Mouse (Mus musculus) mouse embryonic stem cell (cell line): ENCODE results near the gene Fstl5.
"Not testable (repeated sequence)": the region's sequence is repeated elsewhere in the genome, so short reads cannot be mapped to it uniquely, and the experiment has no call there.

Experiments used
- in situ Hi-C, 2 experiments: fragments of 300-500 bp; cut with MboI; formaldehyde crosslinking; loops; 1 replicate in 1 of 2; 3 replicates in 1 of 2; pipeline ENCODE4 v1.14.3; 2019 to 2020; ENCODE audit warnings: low sequenced_read_pairs in 2 of 2, low pct_unique_long_range_greater_than_20kb in 1 of 2, mixed read lengths in 1 of 2; ENCODE audit not compliant: unreplicated experiment in 1 of 2

The Fstl5 gene

DNA sequence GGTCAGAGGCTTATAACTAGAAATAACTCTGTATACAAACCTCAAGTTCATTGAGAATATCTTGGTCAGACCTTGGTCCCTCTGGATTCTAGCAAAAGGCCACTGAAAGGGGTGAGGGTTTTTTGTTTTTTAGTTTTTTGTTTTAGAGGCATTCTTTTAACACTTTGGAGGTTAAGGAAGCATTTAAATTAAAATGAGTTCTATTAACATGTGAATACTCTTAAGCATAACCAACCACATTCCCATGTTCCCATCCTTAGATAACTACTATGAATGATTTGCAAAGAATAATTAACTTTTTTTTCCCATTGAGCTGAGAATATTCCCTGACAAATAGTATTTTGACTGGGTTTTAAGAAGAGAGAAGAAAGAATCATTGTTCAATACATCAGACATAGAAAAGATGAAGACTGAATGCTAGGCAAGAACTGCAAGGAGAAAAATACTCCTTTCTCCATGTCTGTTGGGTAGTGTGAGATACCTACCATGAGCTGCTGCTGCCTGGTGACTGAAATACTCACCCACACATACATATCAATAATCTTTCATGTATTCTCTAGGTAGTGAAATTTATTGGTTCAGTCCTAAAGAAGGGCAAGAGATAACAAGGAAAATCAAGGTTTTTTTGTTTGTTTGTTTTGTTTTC is 393.3 kb downstream of the Fstl5 start:
- in situ Hi-C loops, result no loop called here

DNA sequence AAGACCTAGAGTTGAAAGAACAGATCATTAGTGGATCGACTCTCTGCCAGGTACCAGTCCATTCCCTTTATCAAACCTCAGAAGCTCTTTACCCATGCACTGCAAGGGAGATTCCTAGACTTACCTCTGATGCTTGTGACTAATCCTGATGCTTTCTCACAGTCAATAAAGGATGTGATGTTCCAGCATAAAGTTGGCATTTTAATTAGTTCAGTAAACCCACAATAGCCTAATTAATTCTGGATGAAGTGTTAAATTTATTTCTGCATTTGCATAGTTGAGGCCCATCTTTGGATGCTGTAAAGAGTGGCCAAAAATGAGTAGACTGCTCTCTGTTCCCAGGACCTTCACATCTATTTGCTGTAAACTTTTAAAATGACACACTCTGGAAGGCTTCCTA is 394.1 kb downstream of the Fstl5 start:
- in situ Hi-C loops, result no loop called here

DNA sequence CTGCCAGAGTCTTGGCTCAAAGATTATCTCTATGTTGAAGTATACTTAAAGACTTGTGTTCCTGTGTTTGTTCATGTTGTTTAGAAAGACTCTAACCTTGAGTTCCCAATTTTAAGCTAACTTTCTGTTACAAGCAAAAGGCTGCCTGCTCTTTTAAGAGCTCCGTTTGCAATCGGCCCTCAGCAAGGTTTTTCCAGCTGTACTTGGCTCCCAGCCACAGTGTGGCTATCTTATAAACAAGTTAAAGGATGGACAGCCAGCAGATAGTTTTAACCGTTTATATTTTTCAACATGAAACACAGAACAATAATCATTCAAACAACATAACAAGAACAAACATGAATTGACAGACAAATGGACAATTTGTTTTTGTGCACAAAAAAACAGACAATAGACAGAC is 433.8 kb downstream of the Fstl5 start:
- in situ Hi-C loops, result not testable (repeated sequence)

DNA sequence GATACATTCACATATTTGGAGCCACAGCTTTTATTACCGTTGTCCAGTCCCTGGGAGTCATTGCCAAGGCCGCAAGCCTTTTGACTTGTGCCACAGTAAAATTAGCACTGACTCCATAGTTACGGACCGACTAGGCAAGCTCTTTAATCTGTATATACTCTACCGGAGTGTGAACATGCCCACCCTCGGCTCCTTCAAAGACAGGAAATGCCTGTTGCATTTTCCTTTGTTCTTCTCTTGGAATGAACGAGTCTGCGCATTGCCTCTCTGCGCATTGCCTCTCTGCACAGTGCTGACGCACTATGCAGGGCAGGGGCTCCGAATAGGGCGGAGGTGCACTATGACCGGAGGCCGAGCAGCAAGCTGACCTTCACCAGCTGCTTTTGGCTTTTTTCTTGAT is 434.7 kb downstream of the Fstl5 start:
- in situ Hi-C loops, result no loop called here

DNA sequence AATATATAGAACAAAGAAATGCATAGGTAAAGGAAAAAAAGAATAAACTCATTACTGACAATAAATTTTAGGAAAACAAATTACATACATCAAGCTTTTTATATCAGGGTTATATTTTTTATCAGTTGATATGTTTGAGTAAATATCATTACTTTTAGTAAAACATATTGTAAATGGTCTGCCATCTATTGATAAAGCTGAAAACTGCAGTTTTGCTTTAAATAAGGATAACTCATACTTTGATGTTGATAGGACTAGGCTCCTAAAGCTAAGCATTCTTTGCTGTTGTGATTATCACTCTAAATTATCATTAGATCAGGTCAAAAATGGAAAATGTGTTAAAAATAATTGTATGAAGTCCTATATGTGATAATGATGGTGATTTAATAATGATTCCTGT is 493.3 kb downstream of the Fstl5 start:
- in situ Hi-C loops, result no loop called here

DNA sequence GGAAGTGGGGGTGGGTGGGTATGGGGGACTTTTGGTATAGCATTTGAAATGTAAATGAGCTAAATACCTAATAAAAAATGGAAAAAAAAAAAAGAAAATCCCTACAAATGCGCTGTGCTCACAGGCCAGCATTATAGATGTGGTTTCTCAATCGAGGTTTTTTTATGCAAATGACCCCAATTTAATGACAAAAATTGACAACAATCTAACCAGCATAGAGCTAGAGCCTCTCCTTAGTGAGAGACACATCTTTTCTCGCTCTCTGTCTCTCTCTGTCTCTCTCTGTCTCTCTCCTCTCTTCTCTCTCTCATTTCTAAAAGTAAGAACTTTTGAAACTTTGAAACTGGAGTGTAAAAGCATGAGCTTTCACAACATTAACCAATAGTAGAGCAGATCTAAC is 498.4 kb downstream of the Fstl5 start:
- in situ Hi-C loops, result no loop called here

DNA sequence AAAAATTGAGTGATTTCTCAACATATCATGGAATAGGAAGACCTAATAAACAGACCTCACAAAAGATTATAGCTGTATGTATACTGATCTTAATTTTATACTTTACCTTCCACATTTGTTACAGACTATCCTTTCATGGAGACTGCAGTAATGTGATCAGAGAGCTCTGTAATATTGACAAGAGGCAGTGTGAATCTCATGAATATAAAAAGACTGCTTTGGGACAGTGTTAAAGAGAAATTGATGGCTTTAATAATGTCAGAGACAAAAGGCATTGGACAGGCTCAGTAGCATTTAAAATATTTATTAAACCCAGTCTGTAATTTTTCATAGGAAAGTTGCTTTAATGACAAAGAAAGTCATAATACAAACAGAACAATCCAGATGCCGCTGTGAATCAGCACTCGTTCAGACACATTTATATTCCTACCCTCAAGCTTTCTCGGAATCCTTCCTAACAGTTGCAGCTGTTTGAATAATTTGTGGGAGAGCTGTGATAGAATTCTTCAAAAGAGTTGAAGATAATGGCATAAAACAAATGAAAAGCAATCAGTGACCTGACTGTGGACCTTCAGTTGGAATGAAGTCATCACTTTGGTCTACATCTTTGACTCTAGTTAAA is 499.0 kb downstream of the Fstl5 start:
- in situ Hi-C loops, result no loop called here

DNA sequence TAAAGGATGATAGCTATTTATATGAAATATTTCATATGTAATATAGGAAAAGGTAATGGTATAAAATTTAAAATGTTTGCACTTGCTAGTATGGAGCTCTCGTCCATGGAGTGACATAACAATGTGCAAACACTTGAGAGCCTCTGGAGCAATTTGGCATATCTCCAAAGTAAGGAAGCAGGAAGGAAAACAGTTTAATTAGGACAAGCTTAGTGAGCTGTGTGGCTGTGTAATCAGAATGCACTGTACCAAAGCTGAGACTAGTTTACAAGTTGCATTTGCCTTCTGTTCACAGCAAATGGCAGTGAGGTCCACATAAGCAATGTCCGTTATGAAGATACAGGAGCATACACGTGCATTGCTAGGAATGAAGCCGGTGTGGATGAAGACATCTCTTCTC is 519.1 kb downstream of the Fstl5 start:
- in situ Hi-C loops, result no loop called here

DNA sequence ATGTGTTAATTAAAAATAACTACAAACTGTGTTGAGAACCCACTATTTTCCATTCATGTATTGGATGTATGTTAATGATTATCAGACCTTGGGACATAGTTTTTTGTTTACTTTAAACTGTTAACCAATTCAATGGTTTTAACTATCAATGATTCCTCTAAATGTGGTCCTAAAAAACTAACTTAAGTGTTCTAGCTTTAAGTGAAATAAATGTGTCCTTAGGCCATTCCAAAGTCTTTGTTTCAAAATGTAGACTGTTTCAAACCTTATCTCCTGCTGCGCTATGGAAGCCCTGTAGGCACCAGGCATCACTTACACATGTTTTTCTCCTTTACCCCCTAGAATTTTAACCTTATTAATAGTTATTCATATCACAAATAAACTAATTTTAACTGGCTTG is 546.0 kb downstream of the Fstl5 start:
- in situ Hi-C loops, result no loop called here

DNA sequence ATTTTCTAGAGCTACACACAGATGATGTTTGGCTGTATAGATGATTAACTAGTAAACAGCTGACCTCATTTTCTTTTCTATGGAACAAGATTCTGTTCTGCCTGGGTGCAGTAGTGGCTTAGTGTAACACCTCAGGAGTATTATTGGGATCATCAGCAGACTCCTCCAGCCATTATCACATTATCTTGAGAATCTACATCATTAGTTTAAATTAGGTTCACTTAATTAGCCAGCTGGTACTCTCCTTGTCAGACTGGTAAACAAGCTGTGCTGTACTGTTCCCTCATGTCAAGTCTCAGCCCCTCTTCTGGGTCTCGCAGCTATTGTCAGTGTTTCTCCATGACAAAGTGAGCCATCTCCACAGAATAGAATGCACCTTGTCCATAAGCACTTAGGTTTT is 580.2 kb downstream of the Fstl5 start:
- in situ Hi-C loops, result no loop called here

DNA sequence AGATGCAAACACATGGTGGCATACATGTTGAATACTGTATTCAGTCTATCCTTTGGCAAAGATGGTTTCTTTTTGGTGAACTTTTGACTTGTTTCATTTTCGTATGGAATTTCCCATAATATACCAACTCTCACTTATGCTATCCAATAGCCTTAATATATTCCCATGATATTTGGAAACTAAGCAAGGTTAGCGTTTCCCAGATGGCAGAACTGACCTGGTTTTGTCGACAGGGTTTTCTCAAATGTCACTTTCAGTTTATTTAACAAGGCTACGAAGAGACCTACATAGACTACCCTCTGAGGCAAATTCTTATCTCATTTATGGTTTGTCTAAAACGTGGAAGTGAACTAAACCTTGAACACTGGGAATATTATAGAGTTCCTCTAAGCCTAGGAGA is 596.8 kb downstream of the Fstl5 start:
- in situ Hi-C loops, result no loop called here

DNA sequence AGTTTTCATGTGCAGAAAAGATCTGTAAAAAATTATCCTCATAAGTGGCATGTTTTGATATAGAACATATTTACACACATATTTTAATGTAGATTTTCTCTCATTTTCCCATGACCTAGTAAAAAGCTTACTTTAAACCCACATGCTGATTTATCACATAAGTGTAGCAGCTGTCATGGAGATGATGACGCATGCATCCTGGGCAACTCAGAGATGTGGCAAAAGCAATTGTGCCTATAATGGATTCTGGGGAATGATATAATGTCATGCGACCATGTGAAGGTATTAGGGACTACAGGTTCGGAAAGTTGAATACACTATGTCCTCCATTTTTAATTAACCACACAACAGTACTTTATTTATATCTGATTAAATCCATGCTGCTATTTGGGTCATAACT is 601.9 kb downstream of the Fstl5 start:
- in situ Hi-C loops, result no loop called here

DNA sequence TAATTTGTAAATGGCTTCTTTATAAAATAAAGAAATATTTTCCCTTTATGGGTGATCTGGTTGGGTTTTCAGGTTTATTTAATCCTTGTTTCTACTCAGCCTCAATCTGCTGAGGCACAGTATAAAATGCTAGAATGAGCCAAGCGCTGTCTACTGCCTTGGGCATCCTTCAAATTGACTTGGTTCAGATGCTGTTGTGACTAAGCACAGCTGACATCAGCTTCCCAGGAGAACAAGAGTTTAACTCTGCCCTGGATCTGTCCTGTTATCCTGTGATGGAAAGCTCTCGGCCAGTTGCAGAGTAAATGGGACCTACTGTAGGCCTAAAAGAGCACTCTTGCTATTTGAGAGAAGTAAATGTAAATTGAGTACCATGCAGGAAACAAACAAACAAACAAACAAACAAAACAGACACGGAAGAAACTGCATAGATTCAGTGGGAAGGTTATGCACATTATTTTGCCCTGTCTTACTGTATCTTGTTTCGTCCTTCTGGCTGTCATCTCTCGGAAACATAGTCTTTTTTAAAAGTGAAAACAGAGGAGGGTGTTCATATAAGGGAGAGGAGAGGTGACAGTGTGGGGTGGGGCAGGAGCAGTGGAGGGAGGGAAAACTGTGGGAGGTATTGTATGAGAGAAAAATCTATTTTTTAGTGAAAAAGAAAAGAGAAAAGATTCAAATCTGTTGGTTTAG is 605.9 kb downstream of the Fstl5 start:
- in situ Hi-C loops, result no loop called here

DNA sequence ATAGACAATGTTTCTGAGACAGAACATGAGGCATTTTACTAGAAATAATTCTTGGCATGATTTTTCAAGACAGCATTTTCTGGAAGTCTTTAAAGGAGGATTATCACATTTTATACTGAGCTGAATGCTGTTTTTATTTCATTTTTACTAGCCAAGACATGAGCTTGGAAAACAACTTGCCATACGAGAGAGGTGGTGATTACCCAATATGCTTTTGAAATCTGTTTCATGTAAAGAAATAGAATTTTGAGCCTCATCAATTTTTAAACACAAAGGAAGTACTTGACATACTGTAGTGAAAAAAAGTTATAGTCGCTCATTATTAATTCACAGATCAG is 606.4 kb downstream of the Fstl5 start:
- in situ Hi-C loops, result no loop called here

DNA sequence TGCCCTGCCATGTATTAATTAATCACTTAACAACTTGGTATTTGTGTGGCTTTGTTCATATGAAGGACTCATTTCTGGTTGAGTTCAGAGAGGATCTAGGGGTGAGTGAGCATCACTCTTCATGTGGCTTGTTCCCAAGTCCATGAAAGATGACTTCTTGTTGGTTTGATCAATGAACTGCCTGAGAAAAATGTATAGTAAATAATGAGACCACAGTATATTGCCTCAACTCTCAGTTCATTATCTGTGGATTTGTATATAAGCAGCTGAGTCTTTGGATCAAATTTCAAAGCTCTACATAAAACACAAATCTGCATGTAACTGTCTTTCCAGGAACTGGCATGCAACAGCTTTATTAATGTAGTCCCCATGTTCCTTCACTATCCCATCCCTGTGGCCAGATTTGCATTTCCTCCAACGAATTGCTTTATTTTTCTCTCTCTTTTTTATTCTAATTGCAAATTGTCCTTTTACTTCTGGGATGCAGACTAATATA is 623.1 kb downstream of the Fstl5 start:
- in situ Hi-C loops, result no loop called here

DNA sequence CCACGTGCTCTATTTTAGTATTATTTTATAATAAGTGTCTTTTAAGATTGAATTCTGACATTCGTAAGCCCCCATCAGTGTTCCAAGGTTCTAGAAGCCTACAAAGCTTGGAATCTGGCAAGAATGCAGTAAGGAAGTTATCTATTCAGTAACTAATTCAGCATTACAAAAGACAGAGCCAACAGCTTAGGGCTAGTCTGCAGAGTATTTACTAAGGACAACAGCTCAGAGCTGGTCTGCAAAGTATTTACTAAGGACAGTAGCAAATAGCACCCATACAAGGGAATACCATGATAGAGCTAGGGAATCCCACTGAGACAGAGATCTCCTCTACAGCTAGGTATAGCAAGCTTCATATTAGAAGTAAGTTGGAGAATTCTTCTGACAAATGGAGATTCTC is 665.2 kb downstream of the Fstl5 start:
- in situ Hi-C loops, result no loop called here
